10 mouse cellular contexts compared by ENCODE assay signal in genomic region chr5:129534500-129534899, GRCm38 (mm10). TPM values are rescaled to one million over a fixed set of nuclear protein-coding genes. Genes with fewer than 3 reads are reported as not detected.
DNase-seq lines count a peak whose midpoint lies in the region; ATAC-seq and TF ChIP-seq lines count a peak whose summit lies in the region.
"Had no signal": no experiment of that assay in that cellular context is flagged by ENCODE, and none has a peak within 500 bp of the region (broad histone marks: within the 10 kb centered on the region; RNA-seq: fewer than 3 reads in every experiment).

No protein-coding gene starts in this region.

- peak; percentile 35 to 51 for DNase-seq in frontal cortex, postnatal 10 days (ENCODE audit: low spot score in 2 of 2)
- DNase-seq in kidney, postnatal 36 days: peak; percentile 50 to 66
- peak; percentile 53 to 67 for DNase-seq in right cerebral cortex, adult 2 months (ENCODE audit: low spot score in 2 of 2)
- no peak for DNase-seq in B cell, adult 2 months

- no peak overlapping the region for H3K4me2 ChIP-seq in intestine, postnatal 0 days (replicated peaks; ENCODE audit: low read depth)
- no peak overlapping the region for H3K4me2 ChIP-seq in intestine, embryonic 16.5 days (ENCODE audit: low read depth, low read length)
- H3K4me2 ChIP-seq in midbrain, embryonic 13.5 days (replicated peaks): no peak overlapping the region
- H3K4me2 ChIP-seq in hindbrain, embryonic 16.5 days (ENCODE audit: low read length): no peak overlapping the region
- H3K4me2 ChIP-seq: embryonic facial prominence, embryonic 13.5 days; limb, embryonic 12.5 days had no signal

- 71% methylated on average over 2 of the region's 2 CpGs for WGBS in intestine, postnatal 0 days
- 69% methylated on average over 2 of the region's 2 CpGs for WGBS in intestine, embryonic 16.5 days
- 93% methylated on average over 2 of the region's 2 CpGs for whole genome bisulfite sequencing in midbrain, embryonic 13.5 days
- 74% methylated on average over 2 of the region's 2 CpGs for WGBS in hindbrain, embryonic 16.5 days

- no peaks in the 10 kb centered on the region for H3K9me3 ChIP-seq in intestine, postnatal 0 days (ENCODE audit: control insufficient read depth)
- no peaks in the 10 kb centered on the region for H3K9me3 ChIP-seq in intestine, embryonic 16.5 days (ENCODE audit: control insufficient read depth, low read length)
- no peaks in the 10 kb centered on the region for H3K9me3 ChIP-seq in midbrain, embryonic 13.5 days
- H3K9me3 ChIP-seq in hindbrain, embryonic 16.5 days (ENCODE audit: control insufficient read depth, low read length): no peaks in the 10 kb centered on the region
- H3K9me3 ChIP-seq: embryonic facial prominence, embryonic 13.5 days; limb, embryonic 12.5 days had no signal

- no peak overlapping the region for H3K9ac ChIP-seq in intestine, postnatal 0 days (ENCODE audit: low read depth, low read length)
- no peak overlapping the region for H3K9ac ChIP-seq in intestine, embryonic 16.5 days (ENCODE audit: low read depth, low read length)
- no peak overlapping the region for H3K9ac ChIP-seq in midbrain, embryonic 13.5 days (replicated peaks)
- no peak overlapping the region for H3K9ac ChIP-seq in hindbrain, embryonic 16.5 days (ENCODE audit: low read depth, low read length)
- H3K9ac ChIP-seq: embryonic facial prominence, embryonic 13.5 days; limb, embryonic 12.5 days had no signal

- H3K4me1 ChIP-seq in intestine, postnatal 0 days (replicated peaks; ENCODE audit: control insufficient read depth, insufficient read depth, low read length): no peaks in the 10 kb centered on the region; the same call in 1 of the 2 replicates
- H3K4me1 ChIP-seq in intestine, embryonic 16.5 days (ENCODE audit: control insufficient read depth, insufficient read depth, low read length): no peaks in the 10 kb centered on the region
- no peaks in the 10 kb centered on the region for H3K4me1 ChIP-seq in midbrain, embryonic 13.5 days (replicated peaks)
- H3K4me1 ChIP-seq in hindbrain, embryonic 16.5 days (ENCODE audit: control insufficient read depth, insufficient read depth, low read depth, low read length): no peaks in the 10 kb centered on the region
- H3K4me1 ChIP-seq: embryonic facial prominence, embryonic 13.5 days; limb, embryonic 12.5 days had no signal

- no peaks in the 10 kb centered on the region for H3K27me3 ChIP-seq in intestine, postnatal 0 days (replicated peaks; ENCODE audit: control insufficient read depth, insufficient read depth, low read length)
- no peaks in the 10 kb centered on the region for H3K27me3 ChIP-seq in intestine, embryonic 16.5 days (replicated peaks; ENCODE audit: control insufficient read depth, insufficient read depth, low read length)
- H3K27me3 ChIP-seq in midbrain, embryonic 13.5 days: no peaks in the 10 kb centered on the region
- no peaks in the 10 kb centered on the region for H3K27me3 ChIP-seq in hindbrain, embryonic 16.5 days (replicated peaks; ENCODE audit: control insufficient read depth, insufficient read depth, low read length)
- H3K27me3 ChIP-seq: embryonic facial prominence, embryonic 13.5 days; limb, embryonic 12.5 days had no signal

- TF ChIP-seq CTCF in intestine, postnatal 0 days (IDR thresholded peaks at IDR 0.05; ENCODE audit: low read depth): no peak

- peak overlapping the region; percentile 66; the same call in 1 of the 2 replicates for H3K27ac ChIP-seq in intestine, postnatal 0 days (ENCODE audit: low read depth, low read length)
- H3K27ac ChIP-seq in intestine, embryonic 16.5 days (ENCODE audit: low read length): no peak overlapping the region; the same call in 1 of the 2 replicates
- no peak overlapping the region for H3K27ac ChIP-seq in midbrain, embryonic 13.5 days
- no peak overlapping the region for H3K27ac ChIP-seq in hindbrain, embryonic 16.5 days (ENCODE audit: low read depth, low read length)
- H3K27ac ChIP-seq: embryonic facial prominence, embryonic 13.5 days; limb, embryonic 12.5 days had no signal

- ATAC-seq in intestine, postnatal 0 days: no peak
- ATAC-seq in intestine, embryonic 16.5 days: no peak
- no peak for ATAC-seq in midbrain, embryonic 13.5 days
- no peak for ATAC-seq in hindbrain, embryonic 16.5 days

- H3K4me3 ChIP-seq in intestine, postnatal 0 days (ENCODE audit: low read depth, low read length): no peak overlapping the region
- H3K4me3 ChIP-seq in intestine, embryonic 16.5 days (ENCODE audit: low read length): no peak overlapping the region
- H3K4me3 ChIP-seq in midbrain, embryonic 13.5 days (replicated peaks): no peak overlapping the region
- no peak overlapping the region for H3K4me3 ChIP-seq in hindbrain, embryonic 16.5 days (ENCODE audit: low read length)
- H3K4me3 ChIP-seq: embryonic facial prominence, embryonic 13.5 days; limb, embryonic 12.5 days had no signal

- peaks cover 48% of the 10 kb centered on the region for H3K36me3 ChIP-seq in intestine, postnatal 0 days (ENCODE audit: control insufficient read depth, insufficient read depth)
- H3K36me3 ChIP-seq in intestine, embryonic 16.5 days (ENCODE audit: control insufficient read depth, insufficient read depth, low read length): peaks cover 11% of the 10 kb centered on the region; the same call in 1 of the 2 replicates
- peaks cover 48% of the 10 kb centered on the region for H3K36me3 ChIP-seq in midbrain, embryonic 13.5 days
- H3K36me3 ChIP-seq in hindbrain, embryonic 16.5 days (ENCODE audit: control insufficient read depth, insufficient read depth, low read length): 0 out of 2 replicates have a peak, but pooled peaks cover under 1% of the 10 kb centered on the region

RNA-seq across cellular contexts. Expression of gene Sfswap, which starts 33.5 kb away (rescaled TPM):
- 19.4 and 19.8 TPM in 2 replicates for polyA plus RNA-seq in intestine, postnatal 0 days (2015; fragmentation: Nextera tagmentation; extraction: Ambion mirVana)
- polyA plus RNA-seq in intestine, embryonic 16.5 days (2015; fragmentation: Nextera tagmentation; extraction: Ambion mirVana): 26.4 and 28.1 TPM in 2 replicates
- polyA plus RNA-seq in midbrain, embryonic 13.5 days (2015; fragmentation: Nextera tagmentation; extraction: Ambion mirVana): 49.2 and 57.7 TPM in 2 replicates
- polyA plus RNA-seq in hindbrain, embryonic 16.5 days (2015; fragmentation: Nextera tagmentation; extraction: Ambion mirVana): 42.1 and 47.7 TPM in 2 replicates

RNA-seq across cellular contexts. Expression of gene Mmp17, which starts 49.5 kb away (rescaled TPM):
- polyA plus RNA-seq in intestine, postnatal 0 days (2015; fragmentation: Nextera tagmentation; extraction: Ambion mirVana): 2.6 and 2.9 TPM in 2 replicates
- 3.6 and 4.8 TPM in 2 replicates for polyA plus RNA-seq in intestine, embryonic 16.5 days (2015; fragmentation: Nextera tagmentation; extraction: Ambion mirVana)
- 9.3 and 9.6 TPM in 2 replicates for polyA plus RNA-seq in midbrain, embryonic 13.5 days (2015; fragmentation: Nextera tagmentation; extraction: Ambion mirVana)
- 10.8 and 11.0 TPM in 2 replicates for polyA plus RNA-seq in hindbrain, embryonic 16.5 days (2015; fragmentation: Nextera tagmentation; extraction: Ambion mirVana)

Comparison
In these comparisons a context has a peak if more than half of its experiments do, and no peak if none do; other contexts are left out.
1. DNase-seq: peak in frontal cortex, postnatal 10 days (2 of 2), kidney, postnatal 36 days (2 of 2) and right cerebral cortex, adult 2 months (2 of 2); none in B cell, adult 2 months (0 of 2).